Mouse (Mus musculus) liver, embryonic 11.5 days (tissue): Measurements from ENCODE around the gene Selplg. TPM values are rescaled to one million over a fixed set of nuclear protein-coding genes. Genes with fewer than 3 reads are reported as not detected.

Experiments used
- ATAC-seq: fragments of 200-750 bp; cut with Nextera tagmentation; replicated peaks from 2 replicates; pipeline ENCODE4 v1.8.0; 2017; ENCODE audit warnings: moderate number of reproducible peaks, mild to moderate bottlenecking, moderate TSS enrichment, moderate library complexity; ENCODE audit not compliant: low FRiP score
- DNase-seq: peaks from one replicate; pipeline ENCODE4 v3.0.0-alpha.2; 2017; ENCODE audit warnings: low spot score
- H3K27ac ChIP-seq: fragments of 300-500 bp; sonication (generic); 2 replicates; pipeline ENCODE4 v1.5.1; 2014; ENCODE audit warnings: mild to moderate bottlenecking, low read depth, low read length, control low read depth
- H3K27me3 ChIP-seq: fragments of 300-500 bp; sonication (generic); replicated peaks from 2 replicates; pipeline ENCODE4 v1.6.1; 2014; ENCODE audit warnings: low read length, mixed read lengths; ENCODE audit not compliant: control insufficient read depth, insufficient read depth
- H3K36me3 ChIP-seq: fragments of 300-500 bp; sonication (generic); 2 replicates; pipeline ENCODE4 v1.6.1; 2014; ENCODE audit warnings: mild to moderate bottlenecking, low read length, moderate library complexity, mixed read lengths; ENCODE audit not compliant: control insufficient read depth, insufficient read depth
- H3K4me1 ChIP-seq: fragments of 300-500 bp; sonication (generic); replicated peaks from 2 replicates; pipeline ENCODE4 v1.6.1; 2014; ENCODE audit warnings: low read length, mixed read lengths; ENCODE audit not compliant: control insufficient read depth, insufficient read depth
- H3K4me2 ChIP-seq: fragments of 300-500 bp; sonication (generic); 2 replicates; pipeline ENCODE4 v1.6.1; 2014; ENCODE audit warnings: mild to moderate bottlenecking, control low read depth, moderate library complexity
- H3K4me3 ChIP-seq: fragments of 300-500 bp; sonication (generic); 2 replicates; pipeline ENCODE4 v1.5.1; 2014; ENCODE audit warnings: low read depth, low read length, control low read depth
- H3K9ac ChIP-seq: fragments of 300-500 bp; sonication (generic); 2 replicates; pipeline ENCODE4 v1.6.1; 2014; ENCODE audit warnings: low read depth, low read length, control low read depth
- H3K9me3 ChIP-seq: fragments of 300-500 bp; sonication (generic); 2 replicates; pipeline ENCODE4 v1.6.1; 2016; ENCODE audit warnings: low read length, inconsistent platforms, mixed read lengths; ENCODE audit not compliant: control insufficient read depth
- WGBS: fragments of 180-500 bp; shearing (Covaris S2); extraction: QIAGEN DNeasy Blood & Tissue Kit; methylation state at CpG from one replicate; pipeline ENCODE4 v1.1.7; 2014; 5-methylcytosine and 5-hydroxymethylcytosine counted together
- polyA plus RNA-seq: library from polyadenylated mRNA; unstranded; fragments of >200 nt; fragmentation: Nextera tagmentation; extraction: Ambion mirVana; gene quantifications from 2 replicates; pipeline ENCODE4 v1.2.1, GENCODE M21; 2014

Selplg gene
- polyA plus RNA-seq, 1 experiment from 2014 or later = 17.1 TPM

- ATAC-seq = peak; percentile 77
- Histone ChIP-seq H3K9me3 (no peaks in the 10 kb centered on the region), H3K4me2 (peak overlapping the region; percentile 33; the same call in 1 of the 2 replicates), H3K27me3 (no peaks in the 10 kb centered on the region), H3K36me3 (peaks cover 13% of the 10 kb centered on the region), H3K4me1 (peaks cover 20% of the 10 kb centered on the region), H3K4me3 (no peak overlapping the region), H3K27ac (peak overlapping the region; percentile 35; the same call in 1 of the 2 replicates), H3K9ac (0 out of 2 replicates have a peak overlapping the region, but pooled peaks have one; percentile 12)
- DNase-seq = no peak
- 38% methylated on average over 5 of the region's 5 CpGs for WGBS
Observed at GRCm38 (mm10) chr5:113858971-113859370, 26.5 kb upstream of the Selplg start.

GRCm38 (mm10) chr5:113858550-113858949 is 26.1 kb upstream of the Selplg start:
- ATAC-seq = no peak
- 81% methylated on average over 10 of the region's 10 CpGs for WGBS
- no peak overlapping the region for H3K27ac ChIP-seq
- no peaks in the 10 kb centered on the region for H3K9me3 ChIP-seq
- DNase-seq = no peak
- peaks cover 20% of the 10 kb centered on the region for H3K4me1 ChIP-seq
- H3K4me2 ChIP-seq = no peak overlapping the region
- no peaks in the 10 kb centered on the region for H3K27me3 ChIP-seq
- H3K4me3 ChIP-seq = no peak overlapping the region
- peaks cover 9% of the 10 kb centered on the region for H3K36me3 ChIP-seq
- H3K9ac ChIP-seq = no peak overlapping the region

DNA sequence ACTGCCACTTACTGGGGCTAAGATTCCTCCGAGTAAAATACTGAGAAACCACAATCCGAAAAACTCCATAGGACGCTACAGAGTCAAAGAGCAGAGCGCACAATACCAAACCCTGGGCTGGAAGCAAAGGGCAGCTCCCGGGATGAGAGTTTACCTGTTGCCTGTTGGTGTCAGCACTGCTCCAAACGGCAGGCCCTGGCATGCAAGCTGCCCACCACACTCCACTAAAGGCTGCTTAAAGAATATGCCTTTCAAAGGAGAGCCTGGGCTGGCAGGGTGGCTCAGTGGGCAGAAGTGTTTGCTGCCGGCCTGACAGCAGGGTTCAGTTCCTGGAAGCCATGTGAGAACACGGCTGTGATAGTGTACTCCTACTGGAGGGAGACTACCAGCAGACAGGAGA is 25.2 kb upstream of the Selplg start:
- no peak for ATAC-seq
- WGBS = 75% methylated on average over 8 of the region's 8 CpGs
- no peak overlapping the region for H3K27ac ChIP-seq
- H3K9me3 ChIP-seq = no peaks in the 10 kb centered on the region
- H3K36me3 ChIP-seq = peaks cover 6% of the 10 kb centered on the region
- no peak for DNase-seq
- peaks cover 20% of the 10 kb centered on the region for H3K4me1 ChIP-seq
- H3K4me2 ChIP-seq = no peak overlapping the region
- H3K4me3 ChIP-seq = no peak overlapping the region
- H3K9ac ChIP-seq = no peak overlapping the region
- no peaks in the 10 kb centered on the region for H3K27me3 ChIP-seq

- Histone ChIP-seq H3K4me2 (no peak overlapping the region), H3K9ac (no peak overlapping the region), H3K9me3 (no peaks in the 10 kb centered on the region), H3K27ac (no peak overlapping the region), H3K36me3 (peaks cover 10% of the 10 kb centered on the region), H3K27me3 (no peaks in the 10 kb centered on the region), H3K4me1 (peaks cover 20% of the 10 kb centered on the region), H3K4me3 (no peak overlapping the region)
- DNase-seq = no peak
- ATAC-seq = no peak
- WGBS = 76% methylated on average over 7 of the region's 7 CpGs
Observed at GRCm38 (mm10) chr5:113856631-113857030, 24.2 kb upstream of the Selplg start.

- 64% methylated on average over 3 of the region's 3 CpGs for WGBS
- Histone ChIP-seq H3K27me3 (no peaks in the 10 kb centered on the region), H3K27ac (no peak overlapping the region), H3K4me1 (peaks cover 24% of the 10 kb centered on the region), H3K9ac (no peak overlapping the region), H3K36me3 (peaks cover 12% of the 10 kb centered on the region), H3K4me2 (no peak overlapping the region), H3K9me3 (no peaks in the 10 kb centered on the region), H3K4me3 (no peak overlapping the region)
- ATAC-seq (no peak), DNase-seq (no peak)
Observed at GRCm38 (mm10) chr5:113855696-113856095, 23.3 kb upstream of the Selplg start.

GRCm38 (mm10) chr5:113855117-113855516 is 22.7 kb upstream of the Selplg start:
- Histone ChIP-seq H3K4me2 (no peak overlapping the region), H3K4me1 (peaks cover 28% of the 10 kb centered on the region)
- WGBS = 93% methylated on average over 10 of the region's 10 CpGs

DNA sequence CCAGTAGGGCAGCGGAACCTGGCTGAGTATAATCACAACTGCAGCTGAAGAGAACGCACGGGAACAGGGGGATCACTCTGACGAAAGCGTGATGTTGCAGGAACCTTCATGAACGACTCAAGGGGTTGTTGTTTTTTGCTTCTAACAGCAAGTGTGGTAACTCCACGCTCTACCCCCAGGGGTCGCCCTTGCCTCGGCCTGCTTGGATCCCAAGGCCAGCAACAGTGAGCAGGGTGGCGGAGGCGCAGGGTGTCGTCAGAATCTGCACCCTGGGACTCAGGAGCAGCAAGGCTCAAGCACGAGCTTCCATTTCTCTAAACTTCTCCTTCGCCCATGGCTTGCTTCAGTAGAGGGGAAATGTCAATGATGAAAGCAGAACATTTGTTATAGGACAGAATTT is 22.1 kb upstream of the Selplg start:
- DNase-seq = peak; percentile 82
- Histone ChIP-seq H3K9me3 (no peaks in the 10 kb centered on the region), H3K27ac (no peak overlapping the region), H3K4me2 (no peak overlapping the region), H3K9ac (no peak overlapping the region), H3K4me1 (peaks cover 25% of the 10 kb centered on the region), H3K36me3 (peaks cover 24% of the 10 kb centered on the region), H3K27me3 (no peaks in the 10 kb centered on the region), H3K4me3 (no peak overlapping the region)
- WGBS = 42% methylated on average over 14 of the region's 14 CpGs
- no peak; the same call in 1 of the 2 replicates for ATAC-seq

More at GRCm38 (mm10) chr5:113855117-113855516, 22.7 kb upstream of the Selplg start:
- no peak overlapping the region for H3K27ac ChIP-seq
- H3K9ac ChIP-seq = no peak overlapping the region
- H3K27me3 ChIP-seq = no peaks in the 10 kb centered on the region
- H3K4me3 ChIP-seq = no peak overlapping the region
- no peak for DNase-seq
- no peaks in the 10 kb centered on the region for H3K9me3 ChIP-seq
- no peak for ATAC-seq
- H3K36me3 ChIP-seq = peaks cover 18% of the 10 kb centered on the region

GRCm38 (mm10) chr5:113853541-113853940 is 21.1 kb upstream of the Selplg start:
- H3K27me3 ChIP-seq = no peaks in the 10 kb centered on the region
- DNase-seq = no peak
- peaks cover 32% of the 10 kb centered on the region for H3K36me3 ChIP-seq
- H3K9ac ChIP-seq = no peak overlapping the region
- no peak overlapping the region for H3K4me3 ChIP-seq
- no peak for ATAC-seq
- no peaks in the 10 kb centered on the region for H3K9me3 ChIP-seq
- H3K27ac ChIP-seq = no peak overlapping the region
- 93% methylated on average over 10 of the region's 10 CpGs for WGBS
- H3K4me1 ChIP-seq = peaks cover 16% of the 10 kb centered on the region
- H3K4me2 ChIP-seq = no peak overlapping the region

GRCm38 (mm10) chr5:113852463-113852862 is 20.0 kb upstream of the Selplg start:
- H3K27ac ChIP-seq = no peak overlapping the region
- no peak overlapping the region for H3K4me2 ChIP-seq
- no peak for DNase-seq
- no peak for ATAC-seq
- H3K9me3 ChIP-seq = no peaks in the 10 kb centered on the region
- no peak overlapping the region for H3K4me3 ChIP-seq
- no peaks in the 10 kb centered on the region for H3K27me3 ChIP-seq
- H3K36me3 ChIP-seq = peaks cover 37% of the 10 kb centered on the region
- H3K9ac ChIP-seq = no peak overlapping the region
- H3K4me1 ChIP-seq = peaks cover 15% of the 10 kb centered on the region
- WGBS = 92% methylated on average over 7 of the region's 7 CpGs
